Mouse (Mus musculus): ENCODE results near the gene Tcn2. TPM values are rescaled to one million over a fixed set of nuclear protein-coding genes. Genes with fewer than 3 reads are reported as not detected.

The Tcn2 gene
- 71.2 and 72.5 TPM in 2 replicates for polyA plus RNA-seq (2014; fragmentation: Nextera tagmentation; extraction: Ambion mirVana)

- peak within 1 kb of the TSS; percentile 74 for H3K9ac ChIP-seq (ENCODE audit: low read depth, low read length)
- H3K4me2 ChIP-seq, result peak within 1 kb of the TSS; percentile 61
- ATAC-seq (replicated peaks; ENCODE audit: insufficient number of reproducible peaks, low FRiP score, low TSS enrichment), result peak; percentile 86
- peak within 1 kb of the TSS; percentile 0; the same call in 1 of the 2 replicates for H3K27ac ChIP-seq (ENCODE audit: low read depth, low read length)
- H3K4me1 ChIP-seq (ENCODE audit: control insufficient read depth, insufficient read depth, low read length), result peaks cover 5% of the 10 kb centered on the region; the same call in 1 of the 2 replicates
- peaks cover 1% of the 10 kb centered on the region; the same call in 1 of the 2 replicates for H3K36me3 ChIP-seq (ENCODE audit: control insufficient read depth, insufficient read depth, low read length)
- no peaks in the 10 kb centered on the region for H3K27me3 ChIP-seq (ENCODE audit: control insufficient read depth, insufficient read depth, low read length)
- H3K4me3 ChIP-seq (ENCODE audit: low read depth, low read length), result peak within 1 kb of the TSS; percentile 63
- 0% methylated on average over 22 of the region's 26 CpGs for WGBS (ENCODE audit: insufficient replicate concordance)
- H3K9me3 ChIP-seq (replicated peaks; ENCODE audit: control insufficient read depth, low read length), result no peaks in the 10 kb centered on the region
Measured at GRCm38 (mm10) chr11:3931511-3932211, at the start of gene Tcn2. TSS of gene Tcn2 (minus strand) at chr11:3932159.

DNA sequence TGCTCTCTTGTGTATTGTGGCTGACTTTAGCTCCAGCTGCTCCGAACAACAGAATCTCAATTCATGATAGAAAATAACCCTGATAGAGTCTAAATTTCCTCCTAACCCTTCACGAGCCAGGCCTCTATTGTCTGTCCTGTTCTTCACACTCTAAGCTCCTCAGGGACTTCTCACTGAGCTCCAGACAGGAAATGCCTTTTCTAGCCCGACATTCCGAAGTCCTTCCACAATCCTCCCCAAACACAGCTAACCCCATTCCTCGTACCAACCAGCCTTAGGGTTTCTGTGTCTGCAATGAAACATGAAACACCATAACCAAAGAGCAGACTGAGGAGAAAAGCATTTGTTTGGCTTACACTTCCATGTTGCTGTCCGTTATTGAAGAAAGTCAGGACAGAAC is 49.6 kb upstream of the Tcn2 start:
- no peak for ATAC-seq (replicated peaks; ENCODE audit: insufficient number of reproducible peaks, low FRiP score, low TSS enrichment)
- 53% methylated on average over 6 of the region's 6 CpGs for WGBS (ENCODE audit: insufficient replicate concordance)
- Histone ChIP-seq H3K9me3 (replicated peaks; ENCODE audit: control insufficient read depth, low read length) (no peaks in the 10 kb centered on the region), H3K36me3 (ENCODE audit: control insufficient read depth, insufficient read depth, low read length) (peaks cover 14% of the 10 kb centered on the region), H3K9ac (ENCODE audit: low read depth, low read length) (no peak overlapping the region), H3K4me3 (ENCODE audit: low read depth, low read length) (no peak overlapping the region), H3K4me2 (no peak overlapping the region), H3K27ac (ENCODE audit: low read depth, low read length) (no peak overlapping the region), H3K27me3 (ENCODE audit: control insufficient read depth, insufficient read depth, low read length) (peaks cover 7% of the 10 kb centered on the region; the same call in 1 of the 2 replicates), H3K4me1 (ENCODE audit: control insufficient read depth, insufficient read depth, low read length) (peaks cover 17% of the 10 kb centered on the region)

GRCm38 (mm10) chr11:3978421-3978820 is 46.5 kb upstream of the Tcn2 start:
- Histone ChIP-seq H3K9me3 (replicated peaks; ENCODE audit: control insufficient read depth, low read length) (no peaks in the 10 kb centered on the region), H3K36me3 (ENCODE audit: control insufficient read depth, insufficient read depth, low read length) (peaks cover 35% of the 10 kb centered on the region), H3K4me2 (no peak overlapping the region), H3K27me3 (ENCODE audit: control insufficient read depth, insufficient read depth, low read length) (peaks cover 1% of the 10 kb centered on the region; the same call in 1 of the 2 replicates), H3K27ac (ENCODE audit: low read depth, low read length) (no peak overlapping the region), H3K4me3 (ENCODE audit: low read depth, low read length) (no peak overlapping the region), H3K9ac (ENCODE audit: low read depth, low read length) (no peak overlapping the region), H3K4me1 (ENCODE audit: control insufficient read depth, insufficient read depth, low read length) (peaks cover 7% of the 10 kb centered on the region)
- 90% methylated on average over 5 of the region's 5 CpGs for WGBS (ENCODE audit: insufficient replicate concordance)
- no peak for ATAC-seq (replicated peaks; ENCODE audit: insufficient number of reproducible peaks, low FRiP score, low TSS enrichment)

GRCm38 (mm10) chr11:3976678-3977077 is 44.7 kb upstream of the Tcn2 start, which contains the start of gene 4930556J24Rik:
TSS of gene 4930556J24Rik (minus strand) at chr11:3976778.
- no peaks in the 10 kb centered on the region for H3K9me3 ChIP-seq (replicated peaks; ENCODE audit: control insufficient read depth, low read length)
- no peak within 1 kb of the TSS for H3K4me3 ChIP-seq (ENCODE audit: low read depth, low read length)
- H3K9ac ChIP-seq (ENCODE audit: low read depth, low read length), result no peak within 1 kb of the TSS
- no peaks in the 10 kb centered on the region for H3K4me1 ChIP-seq (ENCODE audit: control insufficient read depth, insufficient read depth, low read length)
- peaks cover 44% of the 10 kb centered on the region for H3K36me3 ChIP-seq (ENCODE audit: control insufficient read depth, insufficient read depth, low read length)
- H3K4me2 ChIP-seq, result no peak within 1 kb of the TSS
- WGBS (ENCODE audit: insufficient replicate concordance), result 92% methylated on average over 6 of the region's 6 CpGs
- H3K27ac ChIP-seq (ENCODE audit: low read depth, low read length), result no peak within 1 kb of the TSS
- ATAC-seq (replicated peaks; ENCODE audit: insufficient number of reproducible peaks, low FRiP score, low TSS enrichment), result no peak
- H3K27me3 ChIP-seq (ENCODE audit: control insufficient read depth, insufficient read depth, low read length), result no peaks in the 10 kb centered on the region

- Histone ChIP-seq H3K27me3 (ENCODE audit: control insufficient read depth, insufficient read depth, low read length) (no peaks in the 10 kb centered on the region), H3K36me3 (ENCODE audit: control insufficient read depth, insufficient read depth, low read length) (peaks cover 54% of the 10 kb centered on the region), H3K27ac (ENCODE audit: low read depth, low read length) (no peak overlapping the region), H3K4me1 (ENCODE audit: control insufficient read depth, insufficient read depth, low read length) (no peaks in the 10 kb centered on the region), H3K9ac (ENCODE audit: low read depth, low read length) (no peak overlapping the region), H3K4me3 (ENCODE audit: low read depth, low read length) (no peak overlapping the region), H3K4me2 (no peak overlapping the region), H3K9me3 (replicated peaks; ENCODE audit: control insufficient read depth, low read length) (no peaks in the 10 kb centered on the region)
- no peak for ATAC-seq (replicated peaks; ENCODE audit: insufficient number of reproducible peaks, low FRiP score, low TSS enrichment)
- 72% methylated on average over 3 of the region's 3 CpGs for WGBS (ENCODE audit: insufficient replicate concordance)
Measured at GRCm38 (mm10) chr11:3974311-3974710, 42.4 kb upstream of the Tcn2 start.

- Histone ChIP-seq H3K9me3 (replicated peaks; ENCODE audit: control insufficient read depth, low read length) (no peaks in the 10 kb centered on the region), H3K27me3 (ENCODE audit: control insufficient read depth, insufficient read depth, low read length) (no peaks in the 10 kb centered on the region), H3K27ac (ENCODE audit: low read depth, low read length) (no peak overlapping the region), H3K36me3 (ENCODE audit: control insufficient read depth, insufficient read depth, low read length) (peaks cover 51% of the 10 kb centered on the region), H3K4me3 (ENCODE audit: low read depth, low read length) (no peak overlapping the region), H3K4me1 (ENCODE audit: control insufficient read depth, insufficient read depth, low read length) (no peaks in the 10 kb centered on the region), H3K4me2 (no peak overlapping the region), H3K9ac (ENCODE audit: low read depth, low read length) (no peak overlapping the region)
- ATAC-seq (replicated peaks; ENCODE audit: insufficient number of reproducible peaks, low FRiP score, low TSS enrichment), result no peak
- 90% methylated on average over 7 of the region's 7 CpGs for WGBS (ENCODE audit: insufficient replicate concordance)
Measured at GRCm38 (mm10) chr11:3973081-3973480, 41.1 kb upstream of the Tcn2 start.

- peaks cover 3% of the 10 kb centered on the region; the same call in 1 of the 2 replicates for H3K4me1 ChIP-seq (ENCODE audit: control insufficient read depth, insufficient read depth, low read length)
- no peak overlapping the region for H3K9ac ChIP-seq (ENCODE audit: low read depth, low read length)
- H3K4me3 ChIP-seq (ENCODE audit: low read depth, low read length), result no peak overlapping the region
- no peak overlapping the region for H3K27ac ChIP-seq (ENCODE audit: low read depth, low read length)
- no peaks in the 10 kb centered on the region for H3K27me3 ChIP-seq (ENCODE audit: control insufficient read depth, insufficient read depth, low read length)
- no peaks in the 10 kb centered on the region for H3K9me3 ChIP-seq (replicated peaks; ENCODE audit: control insufficient read depth, low read length)
- ATAC-seq (replicated peaks; ENCODE audit: insufficient number of reproducible peaks, low FRiP score, low TSS enrichment), result no peak
- H3K4me2 ChIP-seq, result no peak overlapping the region
- WGBS (ENCODE audit: insufficient replicate concordance), result 94% methylated on average over 7 of the region's 7 CpGs
- peaks cover 42% of the 10 kb centered on the region for H3K36me3 ChIP-seq (ENCODE audit: control insufficient read depth, insufficient read depth, low read length)
Measured at GRCm38 (mm10) chr11:3970361-3970760, 38.4 kb upstream of the Tcn2 start.

DNA sequence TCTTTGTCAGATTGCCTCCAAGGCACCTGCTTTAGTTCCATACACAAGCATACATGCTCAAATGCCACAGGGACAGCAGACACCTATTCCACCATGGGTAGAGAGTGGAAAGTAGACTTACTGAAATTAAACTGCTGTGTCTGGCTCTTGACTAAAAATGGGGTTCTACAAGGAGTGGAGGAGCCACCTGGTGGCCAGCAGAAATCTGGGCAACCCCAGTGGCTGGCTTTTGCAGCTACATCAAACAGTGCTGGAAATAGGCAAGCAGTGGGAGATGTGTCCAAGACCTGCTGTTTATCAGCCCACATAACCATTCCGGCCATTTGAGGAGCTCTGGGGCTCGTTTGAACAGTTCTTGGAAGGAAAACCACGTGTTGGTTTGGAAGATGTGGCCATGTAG is 37.9 kb upstream of the Tcn2 start:
- WGBS (ENCODE audit: insufficient replicate concordance), result 77% methylated on average over 3 of the region's 3 CpGs
- H3K4me2 ChIP-seq, result no peak overlapping the region
- H3K9ac ChIP-seq (ENCODE audit: low read depth, low read length), result no peak overlapping the region
- peaks cover 38% of the 10 kb centered on the region for H3K36me3 ChIP-seq (ENCODE audit: control insufficient read depth, insufficient read depth, low read length)
- H3K9me3 ChIP-seq (replicated peaks; ENCODE audit: control insufficient read depth, low read length), result no peaks in the 10 kb centered on the region
- H3K4me1 ChIP-seq (ENCODE audit: control insufficient read depth, insufficient read depth, low read length), result peaks cover 6% of the 10 kb centered on the region
- H3K27ac ChIP-seq (ENCODE audit: low read depth, low read length), result no peak overlapping the region
- no peaks in the 10 kb centered on the region for H3K27me3 ChIP-seq (ENCODE audit: control insufficient read depth, insufficient read depth, low read length)
- ATAC-seq (replicated peaks; ENCODE audit: insufficient number of reproducible peaks, low FRiP score, low TSS enrichment), result no peak
- H3K4me3 ChIP-seq (ENCODE audit: low read depth, low read length), result no peak overlapping the region

Measured in heart, embryonic 11.5 days (tissue).